Mouse (Mus musculus): ENCODE measurements around the gene Ankrd55.
A peak's percentile ranks its signal among the peaks of the same experiment; 100 is the strongest.

GRCm38 (mm10) chr13:112412824-112413223 lies 124.6 kb downstream of the Ankrd55 start:
- TF ChIP-seq POLR2A (IDR thresholded peaks at IDR 0.05; ENCODE audit: insufficient read depth, low read length): no peak
- no peak for TF ChIP-seq CTCF (IDR thresholded peaks at IDR 0.05; ENCODE audit: low read depth, low read length)
- TF ChIP-seq EP300 (IDR thresholded peaks at IDR 0.05; ENCODE audit: insufficient read depth, low read depth, low read length): peak; percentile 81
